Mouse (Mus musculus) liver, embryonic 11.5 days (tissue): ENCODE measurements around the gene Rag2. TPM values are rescaled to one million over a fixed set of nuclear protein-coding genes. Genes with fewer than 3 reads are reported as not detected.

Source experiments
- ATAC-seq: fragments of 200-750 bp; cut with Nextera tagmentation; replicated peaks from 2 replicates; pipeline ENCODE4 v1.8.0; 2017; ENCODE audit warnings: moderate number of reproducible peaks, mild to moderate bottlenecking, moderate TSS enrichment, moderate library complexity; ENCODE audit not compliant: low FRiP score
- DNase-seq: peaks from one replicate; pipeline ENCODE4 v3.0.0-alpha.2; 2017; ENCODE audit warnings: low spot score
- H3K27ac ChIP-seq: fragments of 300-500 bp; sonication (generic); 2 replicates; pipeline ENCODE4 v1.5.1; 2014; ENCODE audit warnings: mild to moderate bottlenecking, low read depth, low read length, control low read depth
- H3K27me3 ChIP-seq: fragments of 300-500 bp; sonication (generic); replicated peaks from 2 replicates; pipeline ENCODE4 v1.6.1; 2014; ENCODE audit warnings: low read length, mixed read lengths; ENCODE audit not compliant: control insufficient read depth, insufficient read depth
- H3K36me3 ChIP-seq: fragments of 300-500 bp; sonication (generic); 2 replicates; pipeline ENCODE4 v1.6.1; 2014; ENCODE audit warnings: mild to moderate bottlenecking, low read length, moderate library complexity, mixed read lengths; ENCODE audit not compliant: control insufficient read depth, insufficient read depth
- H3K4me1 ChIP-seq: fragments of 300-500 bp; sonication (generic); replicated peaks from 2 replicates; pipeline ENCODE4 v1.6.1; 2014; ENCODE audit warnings: low read length, mixed read lengths; ENCODE audit not compliant: control insufficient read depth, insufficient read depth
- H3K4me2 ChIP-seq: fragments of 300-500 bp; sonication (generic); 2 replicates; pipeline ENCODE4 v1.6.1; 2014; ENCODE audit warnings: mild to moderate bottlenecking, control low read depth, moderate library complexity
- H3K4me3 ChIP-seq: fragments of 300-500 bp; sonication (generic); 2 replicates; pipeline ENCODE4 v1.5.1; 2014; ENCODE audit warnings: low read depth, low read length, control low read depth
- H3K9ac ChIP-seq: fragments of 300-500 bp; sonication (generic); 2 replicates; pipeline ENCODE4 v1.6.1; 2014; ENCODE audit warnings: low read depth, low read length, control low read depth
- H3K9me3 ChIP-seq: fragments of 300-500 bp; sonication (generic); 2 replicates; pipeline ENCODE4 v1.6.1; 2016; ENCODE audit warnings: low read length, inconsistent platforms, mixed read lengths; ENCODE audit not compliant: control insufficient read depth
- WGBS: fragments of 180-500 bp; shearing (Covaris S2); extraction: QIAGEN DNeasy Blood & Tissue Kit; methylation state at CpG from one replicate; pipeline ENCODE4 v1.1.7; 2014; 5-methylcytosine and 5-hydroxymethylcytosine counted together
- polyA plus RNA-seq: library from polyadenylated mRNA; unstranded; fragments of >200 nt; fragmentation: Nextera tagmentation; extraction: Ambion mirVana; gene quantifications from 2 replicates; pipeline ENCODE4 v1.2.1, GENCODE M21; 2014

Rag2 gene
- polyA plus RNA-seq, 1 experiment from 2014 or later: 0.10 TPM

GRCm38 (mm10) chr2:101618373-101618772, 6.1 kb upstream of the Rag2 start:
- Histone ChIP-seq H3K27me3 (no peaks in the 10 kb centered on the region), H3K4me3 (no peak overlapping the region), H3K4me2 (no peak overlapping the region), H3K9me3 (no peaks in the 10 kb centered on the region), H3K27ac (no peak overlapping the region), H3K9ac (no peak overlapping the region), H3K36me3 (no peaks in the 10 kb centered on the region), H3K4me1 (no peaks in the 10 kb centered on the region)
- no peak for DNase-seq
- whole genome bisulfite sequencing: 69% methylated on average over 4 of the region's 4 CpGs
- ATAC-seq: no peak

GRCm38 (mm10) chr2:101620899-101621298, 3.6 kb upstream of the Rag2 start:
- DNase-seq (no peak), ATAC-seq (no peak)
- H3K4me3 ChIP-seq: no peak overlapping the region
- H3K9me3 ChIP-seq: no peaks in the 10 kb centered on the region
- H3K9ac ChIP-seq: no peak overlapping the region
- H3K27me3 ChIP-seq: no peaks in the 10 kb centered on the region
- H3K36me3 ChIP-seq: no peaks in the 10 kb centered on the region
- 75% methylated on average over 3 of the region's 3 CpGs for WGBS
- no peak overlapping the region for H3K27ac ChIP-seq
- H3K4me2 ChIP-seq: no peak overlapping the region
- no peaks in the 10 kb centered on the region for H3K4me1 ChIP-seq

DNA sequence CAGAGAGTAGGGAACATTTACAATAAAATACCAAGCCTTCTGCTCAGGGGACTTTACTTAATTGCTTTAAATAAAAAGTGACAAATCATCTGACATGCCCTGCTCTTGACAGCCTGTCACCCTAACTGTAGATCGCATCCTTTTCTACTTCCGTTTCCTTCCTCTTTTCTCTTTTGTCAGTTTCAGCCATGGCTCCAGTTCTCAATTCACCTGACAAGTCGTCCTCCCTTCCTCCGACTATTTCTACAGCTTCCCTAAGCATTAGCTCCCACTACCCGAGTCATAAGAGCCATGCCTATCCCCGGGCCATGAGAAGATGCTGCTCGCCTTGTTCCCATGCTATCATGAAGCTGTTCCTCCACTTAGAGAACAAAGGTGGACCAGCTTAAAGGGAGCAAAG, 2.9 kb upstream of the Rag2 start:
- DNase-seq (no peak), ATAC-seq (no peak)
- no peak overlapping the region for H3K4me3 ChIP-seq
- no peaks in the 10 kb centered on the region for H3K36me3 ChIP-seq
- H3K27me3 ChIP-seq: no peaks in the 10 kb centered on the region
- no peaks in the 10 kb centered on the region for H3K4me1 ChIP-seq
- H3K27ac ChIP-seq: no peak overlapping the region
- H3K9ac ChIP-seq: no peak overlapping the region
- no peaks in the 10 kb centered on the region for H3K9me3 ChIP-seq
- no peak overlapping the region for H3K4me2 ChIP-seq
- 42% methylated on average over 7 of the region's 7 CpGs for WGBS

DNA sequence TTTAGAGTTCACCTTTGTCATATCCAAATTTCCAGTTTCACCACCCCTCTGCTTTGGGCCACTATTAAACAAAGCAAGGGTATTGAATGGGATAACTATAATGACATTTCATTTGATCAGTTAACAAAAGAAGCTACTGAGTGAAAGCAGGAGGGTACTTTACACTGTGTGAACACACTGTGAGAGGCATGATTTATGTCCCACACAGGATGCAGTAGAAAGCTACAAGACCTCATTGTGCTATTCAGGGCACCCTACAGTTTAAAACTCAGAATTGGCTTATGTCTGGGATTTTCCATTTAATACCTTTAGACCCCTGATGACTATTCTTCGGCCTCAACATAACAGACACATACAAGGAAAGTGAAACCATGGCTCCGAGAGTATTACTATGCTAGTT, 1.5 kb upstream of the Rag2 start:
- no peaks in the 10 kb centered on the region for H3K9me3 ChIP-seq
- H3K27ac ChIP-seq: no peak overlapping the region
- no peak overlapping the region for H3K9ac ChIP-seq
- WGBS: 86% methylated on average over 2 of the region's 2 CpGs
- H3K4me2 ChIP-seq: no peak overlapping the region
- H3K36me3 ChIP-seq: no peaks in the 10 kb centered on the region
- H3K27me3 ChIP-seq: no peaks in the 10 kb centered on the region
- no peak for DNase-seq
- H3K4me1 ChIP-seq: no peaks in the 10 kb centered on the region
- ATAC-seq: no peak
- no peak overlapping the region for H3K4me3 ChIP-seq

DNA sequence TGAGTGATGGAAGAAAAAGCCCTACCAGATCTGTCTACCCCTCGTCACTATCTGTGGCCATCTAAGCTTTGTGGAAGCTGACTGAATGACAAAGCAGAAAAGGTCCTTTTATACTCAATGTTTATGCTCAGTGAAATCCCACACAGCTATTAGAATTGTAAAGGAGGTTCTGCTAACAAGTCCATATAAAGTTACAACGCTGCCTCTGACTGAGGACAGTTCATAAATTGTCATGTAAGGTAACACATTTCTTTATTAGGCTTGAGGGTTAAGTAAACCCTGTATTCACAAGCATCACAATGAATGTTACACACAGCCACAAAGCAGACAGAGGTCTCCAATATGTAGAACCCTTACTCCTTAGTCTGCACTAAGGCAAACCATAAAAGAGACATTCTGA, 507 bp upstream of the Rag2 start:
- no peak for DNase-seq
- no peaks in the 10 kb centered on the region for H3K4me1 ChIP-seq
- no peak overlapping the region for H3K9ac ChIP-seq
- H3K36me3 ChIP-seq: no peaks in the 10 kb centered on the region
- no peaks in the 10 kb centered on the region for H3K9me3 ChIP-seq
- no peaks in the 10 kb centered on the region for H3K27me3 ChIP-seq
- H3K27ac ChIP-seq: no peak overlapping the region
- no peak overlapping the region for H3K4me3 ChIP-seq
- no peak for ATAC-seq
- H3K4me2 ChIP-seq: no peak overlapping the region
- 71% methylated on average over 2 of the region's 2 CpGs for WGBS

GRCm38 (mm10) chr2:101627227-101627626, 2.7 kb downstream of the Rag2 start:
- DNase-seq (no peak), ATAC-seq (no peak)
- no peak overlapping the region for H3K27ac ChIP-seq
- H3K4me2 ChIP-seq: no peak overlapping the region
- H3K4me3 ChIP-seq: no peak overlapping the region
- no peaks in the 10 kb centered on the region for H3K27me3 ChIP-seq
- H3K9me3 ChIP-seq: no peaks in the 10 kb centered on the region
- H3K4me1 ChIP-seq: no peaks in the 10 kb centered on the region
- H3K9ac ChIP-seq: no peak overlapping the region
- no peaks in the 10 kb centered on the region for H3K36me3 ChIP-seq

DNA sequence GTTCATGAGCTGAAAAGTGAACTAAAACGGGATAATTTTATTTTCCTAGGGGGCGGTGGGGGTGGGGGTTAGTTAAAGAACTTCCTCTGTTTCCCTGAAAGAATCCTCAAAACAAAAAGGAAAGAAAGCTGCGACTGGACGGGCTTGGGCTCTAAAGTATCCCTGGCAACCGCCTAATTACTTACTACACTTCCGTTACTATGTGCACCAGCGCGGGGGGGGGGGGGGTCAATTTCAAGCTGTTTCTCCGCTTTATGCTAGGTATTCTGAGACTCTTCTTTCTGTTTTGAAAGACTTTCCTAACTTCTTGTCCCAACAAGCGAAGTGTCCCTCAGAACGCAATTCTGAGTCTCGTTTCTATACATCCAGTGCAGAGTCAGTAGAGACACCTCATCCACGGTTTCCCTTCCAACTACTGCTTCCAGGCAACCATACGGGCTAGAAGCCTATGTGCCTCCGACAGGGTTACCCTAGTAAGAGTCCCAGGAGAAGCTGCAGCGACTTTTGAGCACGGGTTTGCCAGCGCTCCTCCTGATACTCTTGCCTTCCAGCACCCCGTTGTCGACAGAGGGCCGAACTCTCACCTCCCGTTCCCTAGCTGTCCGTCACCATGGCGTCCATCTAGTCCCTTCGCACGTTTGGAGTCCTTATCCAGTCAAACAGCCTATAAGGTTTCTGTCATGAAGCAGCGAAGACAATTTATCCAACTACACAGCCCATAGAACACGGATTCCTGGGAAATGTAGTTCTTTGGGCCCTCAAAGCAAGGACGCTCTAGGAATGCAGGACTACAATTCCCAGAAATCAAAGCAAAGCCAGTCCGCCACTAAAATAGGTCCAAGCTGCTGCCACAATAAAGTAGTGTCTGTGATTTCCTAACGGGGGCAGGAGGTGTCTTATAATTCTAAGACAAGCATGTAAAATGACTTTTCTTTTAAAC, 4.0 kb downstream of the Rag2 start:
- Histone ChIP-seq H3K27me3 (no peaks in the 10 kb centered on the region), H3K4me3 (peak overlapping the region; percentile 71), H3K9me3 (no peaks in the 10 kb centered on the region), H3K4me1 (no peaks in the 10 kb centered on the region), H3K36me3 (no peaks in the 10 kb centered on the region), H3K9ac (peak overlapping the region; percentile 66), H3K27ac (peak overlapping the region; percentile 17), H3K4me2 (peak overlapping the region; percentile 78)
- ATAC-seq (peak; percentile 99), DNase-seq (peak; percentile 76)
- WGBS: 2% methylated on average over 31 of the region's 31 CpGs

DNA sequence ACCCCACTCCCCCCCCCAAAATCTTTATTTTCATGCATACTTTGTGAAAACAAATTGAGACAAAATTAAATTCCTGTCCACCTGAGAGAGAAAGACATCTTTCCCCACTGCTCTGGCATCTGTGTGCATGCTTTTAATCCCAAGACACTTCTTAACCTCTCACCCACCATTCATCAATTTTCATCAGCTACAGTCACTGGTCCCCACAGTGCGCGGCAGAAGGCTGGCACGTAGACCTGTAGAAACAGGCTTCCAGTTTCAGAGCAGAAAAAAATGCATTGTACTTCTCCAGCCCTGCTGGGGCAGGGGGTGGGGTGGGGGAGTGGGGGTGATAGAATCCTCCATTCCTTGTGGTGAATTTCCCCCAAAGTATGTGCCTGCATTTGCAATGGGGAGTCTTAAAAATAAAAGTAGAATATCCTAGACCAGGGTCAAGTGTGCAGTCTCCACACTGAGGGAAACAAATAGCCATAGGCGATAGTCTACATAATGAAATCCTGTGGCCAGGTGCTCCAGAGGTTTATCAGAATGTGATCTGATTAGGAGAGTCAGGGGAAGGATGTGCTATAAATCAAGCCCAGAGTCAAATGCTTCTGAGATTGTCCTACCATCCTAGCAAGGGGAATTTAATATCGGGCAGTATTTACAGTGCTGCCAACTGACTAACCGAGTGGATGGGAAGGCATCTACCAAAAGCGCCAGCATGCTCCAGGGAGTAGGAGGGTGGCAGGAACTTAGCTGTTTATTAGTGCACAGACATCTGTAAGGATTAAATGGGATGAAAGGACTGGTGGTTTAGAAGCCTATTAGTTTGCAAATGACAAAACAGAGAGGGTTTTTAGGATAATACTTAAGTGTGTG, 14.7 kb downstream of the Rag2 start:
- H3K36me3 ChIP-seq: no peaks in the 10 kb centered on the region
- H3K4me2 ChIP-seq: no peak overlapping the region
- no peak for ATAC-seq
- H3K4me3 ChIP-seq: no peak overlapping the region
- no peaks in the 10 kb centered on the region for H3K27me3 ChIP-seq
- no peak for DNase-seq
- H3K9ac ChIP-seq: no peak overlapping the region
- no peaks in the 10 kb centered on the region for H3K4me1 ChIP-seq
- H3K9me3 ChIP-seq: no peaks in the 10 kb centered on the region
- WGBS: 70% methylated on average over 7 of the region's 7 CpGs
- H3K27ac ChIP-seq: no peak overlapping the region
